In the genomic region with DNA sequence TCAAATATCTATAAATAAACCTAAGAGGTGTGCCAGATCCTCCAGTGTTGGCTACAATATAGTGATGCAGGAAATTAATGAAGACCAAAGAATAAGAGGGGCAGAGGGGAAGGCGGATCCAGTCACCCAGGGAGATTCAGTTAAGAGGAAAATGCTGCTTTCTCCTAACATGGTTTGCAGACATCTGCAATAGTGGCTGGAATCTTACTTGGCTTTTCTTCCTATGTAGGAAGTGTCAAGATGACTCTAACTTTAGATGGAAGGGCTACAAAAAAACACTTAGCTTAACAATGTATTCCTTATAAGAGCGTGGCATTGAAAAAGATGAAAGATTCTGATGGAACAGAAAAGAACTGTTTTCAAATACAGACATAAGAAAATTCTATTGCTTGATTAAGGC, we compare ENCODE assay signal across 18 mouse cellular contexts.
"Had no signal": no experiment of that assay in that cellular context is flagged by ENCODE, and none has a peak within 500 bp of the region (broad histone marks: within the 10 kb centered on the region; RNA-seq: fewer than 3 reads in every experiment).

No protein-coding gene starts in this region.

- H3K27ac ChIP-seq: midbrain, embryonic 10.5 days; midbrain, embryonic 12.5 days; neural tube, embryonic 13.5 days; neural tube, embryonic 15.5 days had no signal

- ATAC-seq: midbrain, embryonic 16.5 days had no signal

- DNase-seq: lung, adult 18-20 months; lung, embryonic 14.5 days; lung, postnatal 10 days; lung, postnatal 4 days; midbrain, embryonic 14.5 days; retina, postnatal 1 day; right cerebral cortex, postnatal 14 days; right cerebral cortex, postnatal 4 days; spleen, adult 18-20 months; thymus, adult 18-20 months; thymus, postnatal 14 days; thymus, postnatal 36 days had no signal

- H3K4me3 ChIP-seq: midbrain, embryonic 10.5 days; midbrain, embryonic 12.5 days; myocyte; neural tube, embryonic 13.5 days; neural tube, embryonic 15.5 days had no signal
